Mouse (Mus musculus) fat pad, adult 2 months (tissue): ENCODE measurements around the gene Slc9a5.
A peak's percentile ranks its signal among the peaks of the same experiment; 100 is the strongest.

ENCODE experiments used
- DNase-seq: peaks from one replicate; pipeline ENCODE4 v3.0.0-alpha.2; 2011; ENCODE audit warnings: low read depth, low spot score; ENCODE audit errors: extremely low read depth

Slc9a5 gene

DNA sequence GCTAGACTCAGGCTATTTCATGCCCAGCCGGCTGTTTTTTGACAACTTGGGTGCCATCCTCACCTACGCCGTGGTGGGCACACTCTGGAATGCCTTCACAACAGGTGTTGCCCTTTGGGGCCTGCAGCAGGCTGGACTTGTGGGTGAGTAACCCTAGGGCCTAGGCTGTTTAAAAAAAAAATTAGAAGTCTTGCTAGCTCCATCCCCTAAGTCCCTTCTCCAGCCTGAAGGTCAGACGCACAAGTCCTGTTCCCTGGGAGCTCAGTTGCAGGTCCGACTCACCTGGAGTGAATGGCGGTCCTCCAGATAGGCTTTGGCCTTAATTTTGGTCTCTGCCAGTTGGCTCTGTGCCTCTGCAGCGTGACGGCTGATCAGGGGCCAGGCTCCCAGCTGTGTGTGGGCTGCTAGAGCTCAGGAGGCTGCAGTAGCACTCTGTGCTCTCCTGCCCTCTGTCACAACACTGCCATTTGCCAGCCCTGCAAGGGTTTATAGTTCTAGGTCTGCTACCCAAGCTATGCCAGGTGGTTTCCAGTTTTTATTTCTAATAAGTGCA lies 5.0 kb downstream of the Slc9a5 start:
- DNase-seq = peak; percentile 47

DNA sequence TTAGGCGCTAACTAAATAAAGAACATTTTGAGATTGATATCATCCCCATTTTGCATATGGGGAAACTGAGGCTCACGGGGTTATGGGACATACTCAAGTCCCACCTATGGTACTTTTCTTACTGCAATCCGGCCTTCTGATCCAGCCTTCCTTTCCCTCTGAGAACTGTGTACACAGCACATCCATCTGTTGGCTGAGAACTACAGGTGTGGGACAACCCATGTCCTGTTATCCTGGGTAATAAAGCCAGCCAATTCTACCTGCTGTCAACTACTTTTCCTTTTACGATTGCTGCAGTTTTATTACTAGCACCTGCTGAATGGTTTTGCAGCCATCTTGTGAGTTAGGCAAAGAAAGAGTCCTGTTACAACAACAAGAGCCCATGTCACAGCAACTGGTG lies 5.9 kb downstream of the Slc9a5 start:
- DNase-seq = no peak

DNA sequence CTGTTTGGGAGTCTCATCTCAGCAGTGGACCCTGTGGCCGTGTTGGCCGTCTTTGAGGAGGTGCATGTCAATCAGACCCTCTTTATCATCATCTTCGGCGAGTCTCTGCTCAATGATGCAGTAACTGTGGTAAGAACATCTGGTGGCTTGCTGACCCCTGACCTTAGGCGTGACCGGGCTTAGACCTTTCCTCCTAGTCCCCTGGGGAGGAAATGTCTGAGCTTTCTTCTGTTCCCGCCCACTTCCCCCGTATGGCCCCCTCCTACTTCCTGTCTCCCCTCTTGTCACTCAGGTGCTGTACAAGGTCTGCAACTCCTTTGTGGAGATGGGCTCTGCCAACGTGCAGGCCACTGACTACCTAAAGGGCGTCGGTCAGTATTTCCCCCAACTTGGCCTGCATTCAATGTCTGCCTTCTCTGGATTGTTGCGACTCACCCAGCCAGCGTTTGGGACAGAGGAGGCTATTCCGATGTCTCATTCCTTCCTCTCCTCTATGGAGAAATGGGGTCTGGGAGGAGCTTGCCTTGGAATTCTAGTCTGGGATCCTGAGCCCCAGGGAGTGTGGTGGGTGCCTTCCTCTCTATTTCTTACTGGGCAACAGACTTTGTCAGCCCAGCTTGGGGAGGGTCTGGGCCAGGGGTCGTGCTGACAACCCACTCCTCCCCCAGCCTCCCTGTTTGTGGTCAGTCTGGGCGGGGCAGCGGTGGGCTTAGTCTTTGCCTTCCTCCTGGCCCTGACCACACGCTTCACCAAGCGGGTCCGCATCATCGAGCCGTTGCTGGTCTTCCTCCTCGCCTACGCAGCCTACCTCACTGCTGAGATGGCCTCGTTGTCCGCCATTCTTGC lies 6.8 kb downstream of the Slc9a5 start:
- DNase-seq = no peak

DNA sequence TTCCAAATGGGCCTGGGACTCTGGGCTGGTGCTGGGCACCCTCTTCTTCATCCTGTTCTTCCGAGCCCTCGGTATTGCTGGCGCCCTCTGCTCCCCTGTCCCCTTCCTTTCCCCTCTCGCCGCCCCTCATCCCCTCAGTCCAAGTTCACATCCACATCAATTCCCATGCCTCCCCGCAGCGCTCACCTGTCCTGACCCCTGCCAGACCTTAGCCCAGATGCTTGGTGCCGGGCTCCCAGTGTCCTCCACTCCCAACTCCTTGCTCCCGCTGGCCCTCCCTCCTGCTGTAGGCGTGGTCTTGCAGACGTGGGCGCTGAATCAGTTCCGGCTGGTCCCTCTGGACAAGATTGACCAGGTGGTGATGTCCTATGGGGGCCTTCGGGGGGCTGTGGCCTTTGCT lies 8.0 kb downstream of the Slc9a5 start:
- no peak for DNase-seq

DNA sequence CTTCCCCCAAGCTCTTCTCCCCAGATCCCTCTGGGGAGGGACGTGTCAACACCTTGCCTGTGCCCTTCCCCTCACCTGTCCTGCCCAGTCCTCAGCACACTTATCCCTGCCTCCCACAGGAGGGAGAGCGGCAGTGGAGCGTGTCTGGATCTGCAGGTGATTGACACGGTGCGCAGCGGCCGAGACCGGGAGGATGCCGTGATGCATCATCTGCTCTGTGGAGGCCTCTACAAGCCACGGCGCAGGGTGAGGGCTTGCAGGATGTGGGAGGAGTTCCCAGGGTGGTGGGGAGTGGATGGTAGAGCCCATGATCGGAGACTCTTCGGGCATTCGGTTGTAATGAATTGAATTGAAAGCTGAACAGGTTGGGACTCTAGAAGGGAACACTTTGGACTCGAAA lies 10.6 kb downstream of the Slc9a5 start:
- DNase-seq = no peak

DNA sequence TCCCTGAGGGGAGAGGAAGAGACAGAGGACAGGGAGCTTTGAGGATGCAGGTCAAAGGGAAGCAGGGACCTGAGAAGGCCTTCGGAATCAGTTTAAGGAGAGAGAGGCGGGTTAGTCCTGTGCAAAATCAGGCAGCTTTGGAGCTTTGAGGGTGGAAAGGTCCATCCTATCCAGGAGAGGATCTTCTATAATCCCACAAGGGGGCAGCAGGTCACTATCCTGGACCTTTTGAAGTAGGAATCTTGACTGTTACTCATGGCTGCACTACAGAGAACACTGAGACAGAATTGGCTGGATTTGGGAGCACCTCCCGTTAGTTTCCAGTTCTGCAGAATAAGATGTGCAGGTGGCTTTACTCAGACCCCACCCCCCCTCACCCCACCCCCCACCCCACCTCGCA lies 11.0 kb downstream of the Slc9a5 start:
- no peak for DNase-seq

DNA sequence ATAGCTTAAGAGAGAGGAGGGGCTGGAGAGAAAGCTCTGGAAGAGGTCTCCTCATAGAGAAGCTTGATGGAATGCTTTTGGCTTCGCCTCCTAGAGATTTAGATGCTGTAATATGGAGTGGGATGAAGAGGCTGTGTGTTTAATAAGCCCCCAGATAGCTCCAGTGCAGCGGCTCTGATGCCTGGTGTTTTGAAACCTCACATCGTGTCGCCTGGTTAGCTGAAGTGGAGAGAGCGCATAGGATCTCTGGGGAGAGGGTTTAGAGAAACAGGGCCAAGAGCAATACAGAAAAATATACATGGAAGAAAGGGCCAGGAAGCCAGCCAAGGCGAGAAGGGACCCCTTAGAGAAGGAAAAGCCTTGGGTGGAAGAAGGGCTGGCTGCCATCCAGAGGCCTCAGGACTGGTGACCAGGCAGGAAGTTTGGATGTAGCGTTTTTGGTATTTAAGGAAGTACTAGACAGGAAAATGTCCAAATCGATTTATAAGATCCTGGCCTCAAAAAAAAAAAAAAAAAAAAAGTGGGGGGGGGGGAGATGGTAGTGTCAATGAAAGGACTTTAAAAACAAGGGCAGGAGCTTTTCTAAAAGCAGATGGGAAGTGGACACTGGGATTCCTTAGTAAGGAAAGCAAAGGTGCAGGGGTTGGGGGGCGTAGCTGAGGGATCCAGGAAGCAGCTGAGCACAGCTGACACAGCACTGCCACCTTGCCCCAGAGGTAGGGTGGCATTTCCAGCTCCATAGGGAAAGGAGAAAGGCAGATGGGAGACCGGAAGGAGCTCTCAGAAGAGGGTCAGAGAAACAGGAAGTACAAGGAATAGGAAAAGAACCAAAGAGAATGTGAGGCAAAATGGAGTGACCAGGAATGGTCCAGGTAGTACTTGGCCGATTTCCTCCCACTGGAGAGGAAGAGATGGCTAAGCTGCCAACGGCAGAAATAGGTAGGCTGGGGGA lies 13.4 kb downstream of the Slc9a5 start:
- no peak for DNase-seq

DNA sequence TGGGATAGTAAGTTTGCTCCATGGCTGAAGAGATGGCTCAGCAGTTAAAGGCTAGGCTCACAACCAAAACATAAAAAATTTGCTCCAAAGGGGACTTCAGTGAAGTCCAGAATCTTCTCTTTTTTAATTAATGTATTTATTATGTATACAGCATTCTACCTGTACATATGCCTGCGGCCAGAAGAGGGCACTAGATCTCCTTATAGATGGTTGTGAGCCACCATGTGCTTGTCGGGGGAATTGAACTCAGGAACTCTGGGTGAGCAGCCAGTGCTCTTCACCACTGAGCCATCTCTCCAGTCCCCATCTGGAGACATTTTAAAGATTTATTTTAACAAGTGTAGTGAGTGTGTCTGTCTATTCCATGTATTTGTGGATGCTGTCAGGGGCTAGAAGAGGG lies 18.5 kb downstream of the Slc9a5 start:
- no peak for DNase-seq

DNA sequence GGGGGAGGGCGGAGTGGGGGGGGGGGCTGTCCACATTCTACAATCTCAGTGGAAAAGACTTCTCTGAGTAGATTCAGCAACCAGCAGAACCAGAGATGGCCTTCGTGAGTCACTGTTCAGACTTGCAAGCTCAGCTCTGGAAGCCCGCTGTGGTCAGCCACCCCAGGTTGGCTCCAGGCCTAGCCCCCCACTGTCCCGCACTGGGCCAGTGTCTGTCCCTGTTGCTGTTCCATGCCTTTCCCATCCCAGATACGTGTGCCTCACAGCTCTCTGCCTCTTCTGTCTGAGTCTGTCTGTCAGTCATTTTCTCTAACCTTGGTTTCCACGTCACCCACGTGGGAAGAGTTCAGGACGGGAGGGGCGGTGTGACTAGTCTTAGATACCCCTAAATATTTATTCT lies 23.8 kb downstream of the Slc9a5 start:
- DNase-seq = no peak

DNA sequence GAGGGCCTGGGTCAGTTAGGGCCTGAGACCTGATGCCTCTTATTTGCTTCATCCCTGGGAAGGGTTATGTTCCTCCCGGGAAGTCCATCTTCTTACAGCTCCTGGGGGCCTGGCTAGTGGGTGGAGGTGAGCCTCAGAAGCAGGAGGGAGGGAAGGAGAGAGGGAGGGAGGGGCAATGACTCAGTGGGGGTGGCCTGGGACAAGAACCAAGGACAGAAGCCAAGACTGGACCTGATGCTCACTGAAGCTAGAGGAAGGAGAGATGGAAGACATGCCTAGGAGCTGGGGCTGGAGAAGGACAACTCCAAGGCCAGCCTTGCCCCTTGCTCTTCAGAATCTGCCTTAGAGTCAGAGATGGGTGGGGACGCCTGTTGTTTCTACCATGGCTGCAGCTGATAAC lies 24.4 kb downstream of the Slc9a5 start, which contains the start of gene Plekhg4:
Gene Plekhg4, plus strand, starts transcription at position 243 of the 400 bp plus-strand sequence.
- DNase-seq = no peak

DNA sequence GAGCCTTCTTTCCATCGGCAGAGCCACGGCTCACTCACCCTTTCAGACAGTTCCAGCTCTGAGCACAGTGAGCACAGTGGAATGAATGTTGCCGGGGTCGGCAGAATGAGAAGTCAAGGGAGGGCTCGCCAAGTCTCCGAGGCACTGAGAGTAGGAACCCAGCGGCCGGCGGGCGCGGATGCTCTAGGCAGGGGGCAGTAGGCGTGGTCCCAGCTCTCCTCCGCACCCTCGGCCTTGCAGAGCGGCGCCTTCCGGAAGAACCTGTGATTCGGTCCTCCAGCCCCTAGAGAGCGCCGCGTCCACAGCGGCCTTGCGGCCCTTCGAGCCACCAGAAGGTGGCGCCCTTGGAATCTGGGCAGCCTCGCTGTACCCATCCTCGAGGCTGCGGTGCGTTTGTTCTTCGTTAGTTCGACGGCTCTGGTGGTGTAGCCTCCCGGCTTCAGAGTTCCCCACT lies 25.9 kb downstream of the Slc9a5 start:
- DNase-seq = no peak

DNA sequence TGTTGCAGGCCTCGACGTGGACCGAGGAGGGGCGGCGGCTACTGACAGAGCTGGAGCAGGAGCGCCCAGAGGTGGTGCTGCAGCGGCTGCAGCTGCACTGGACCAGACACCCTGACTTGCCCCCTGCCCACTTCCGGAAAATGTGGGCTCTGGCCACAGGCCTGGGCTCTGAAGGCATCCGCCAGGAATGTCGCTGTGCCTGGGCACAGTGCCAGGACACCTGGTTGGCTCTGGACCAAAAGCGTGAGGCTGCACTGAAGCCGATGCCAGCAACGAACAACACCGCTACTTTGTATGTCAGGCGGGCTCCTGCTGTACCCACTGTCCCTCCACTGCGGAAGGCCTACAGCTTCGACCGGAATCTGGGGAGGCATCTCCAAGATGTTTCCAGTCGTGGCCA lies 30.0 kb downstream of the Slc9a5 start:
- DNase-seq = no peak

DNA sequence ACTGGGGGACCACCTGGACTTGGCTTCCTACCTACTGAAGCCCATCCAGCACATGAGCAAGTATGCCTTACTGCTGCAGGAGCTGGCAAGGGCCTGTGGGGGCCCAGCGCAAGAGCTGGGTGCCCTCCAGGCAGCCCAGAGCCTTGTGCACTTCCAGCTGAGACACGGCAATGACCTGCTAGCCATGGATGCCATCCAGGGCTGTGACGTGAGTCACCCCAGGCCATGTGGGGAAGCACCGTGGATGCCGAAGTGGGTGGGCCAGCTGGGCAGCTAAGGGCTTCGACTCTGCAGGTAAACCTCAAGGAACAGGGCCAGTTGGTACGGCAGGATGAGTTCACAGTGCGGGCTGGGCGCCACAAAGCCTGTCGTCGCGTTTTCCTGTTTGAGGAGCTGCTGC lies 31.7 kb downstream of the Slc9a5 start:
- no peak for DNase-seq

DNA sequence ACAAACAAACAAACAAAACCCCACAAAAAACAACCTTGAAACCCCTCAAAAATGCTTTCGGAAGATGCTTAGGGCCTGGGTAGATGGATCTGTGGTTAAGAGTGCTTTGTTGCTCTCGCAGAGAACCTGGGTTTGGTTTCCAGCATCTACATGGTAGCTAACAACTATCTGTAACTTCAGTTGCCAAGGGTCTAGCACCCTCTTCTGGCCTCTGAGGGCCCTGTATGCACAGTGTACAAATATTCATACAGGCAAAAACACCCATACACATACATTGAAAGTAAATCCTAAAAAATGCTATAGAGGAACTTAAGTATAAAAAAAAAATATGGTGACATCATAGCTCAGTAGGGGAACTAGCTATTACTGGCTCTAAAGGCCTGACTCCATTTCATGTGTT lies 35.4 kb downstream of the Slc9a5 start:
- no peak for DNase-seq

DNA sequence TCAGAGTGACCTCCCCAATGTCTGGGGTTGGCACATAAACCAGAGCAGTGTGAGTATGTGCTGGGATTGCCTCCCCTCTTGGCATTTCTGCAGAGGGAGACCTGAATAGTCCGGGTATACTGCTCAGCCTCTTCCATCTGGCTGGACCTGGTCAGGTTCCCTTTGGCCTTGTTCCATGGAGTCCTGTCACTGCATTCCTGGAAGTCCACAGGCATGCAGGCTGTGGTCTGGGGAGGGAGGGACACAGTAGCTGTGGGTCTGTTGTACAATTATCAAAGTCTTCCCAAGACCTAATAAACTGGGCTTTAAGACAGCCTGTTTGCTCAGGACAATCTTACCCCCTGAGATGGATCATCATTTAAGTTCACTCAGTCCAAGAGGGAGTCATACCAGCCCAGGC lies 38.5 kb downstream of the Slc9a5 start:
- no peak for DNase-seq

DNA sequence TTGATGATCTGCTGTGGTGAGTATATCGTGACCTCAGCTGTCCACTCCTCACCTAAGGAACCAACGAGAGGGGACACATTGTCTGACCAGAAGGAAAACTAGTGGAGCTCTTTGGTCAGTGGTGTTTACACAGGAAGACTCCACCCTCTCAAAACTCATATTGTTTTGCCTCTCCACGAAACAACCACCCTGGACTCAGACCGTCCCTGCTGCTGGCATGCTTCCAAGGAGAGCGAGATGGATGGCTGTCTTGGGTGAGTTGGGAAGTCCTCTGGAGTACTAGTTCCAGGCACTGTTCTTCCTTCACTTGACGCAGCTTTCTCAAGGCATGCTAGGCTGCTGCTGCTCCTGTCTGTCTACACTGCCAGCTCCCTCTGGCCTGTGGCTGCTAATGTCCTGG lies 40.5 kb downstream of the Slc9a5 start:
- DNase-seq = no peak

DNA sequence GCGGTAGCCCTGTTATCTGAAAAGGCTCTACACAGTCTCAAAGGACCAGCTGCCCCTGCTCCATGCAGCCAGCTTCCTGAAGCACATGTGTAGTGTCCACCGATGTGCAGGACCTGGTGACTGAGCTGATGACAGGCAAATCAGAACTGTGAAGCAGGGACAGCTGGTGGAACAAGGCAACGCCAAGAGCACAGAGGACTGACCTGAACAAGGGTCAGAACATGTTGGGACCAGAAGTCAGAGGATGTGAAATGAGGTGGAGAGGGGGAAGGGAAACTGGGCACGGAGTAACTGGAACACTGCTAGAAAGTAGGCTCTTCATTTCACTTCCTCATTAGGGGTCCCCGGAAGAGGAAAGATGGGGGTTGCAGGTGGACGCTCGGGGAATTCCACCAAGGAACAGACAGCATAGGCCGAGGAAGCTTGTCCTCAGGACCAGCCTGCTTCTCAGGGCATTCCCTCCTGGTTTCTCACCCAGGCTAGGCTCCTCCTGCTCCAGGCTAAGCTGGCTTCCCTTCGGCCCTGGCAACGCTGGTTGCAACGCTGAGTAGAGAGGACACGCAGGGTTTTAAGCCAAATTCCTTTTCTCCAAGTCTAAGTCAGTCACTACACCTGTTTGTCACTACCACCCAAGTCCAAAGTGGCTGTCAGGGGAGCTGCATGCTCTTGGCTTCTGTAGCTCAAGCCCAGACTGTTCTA lies 44.6 kb downstream of the Slc9a5 start:
- no peak for DNase-seq

DNA sequence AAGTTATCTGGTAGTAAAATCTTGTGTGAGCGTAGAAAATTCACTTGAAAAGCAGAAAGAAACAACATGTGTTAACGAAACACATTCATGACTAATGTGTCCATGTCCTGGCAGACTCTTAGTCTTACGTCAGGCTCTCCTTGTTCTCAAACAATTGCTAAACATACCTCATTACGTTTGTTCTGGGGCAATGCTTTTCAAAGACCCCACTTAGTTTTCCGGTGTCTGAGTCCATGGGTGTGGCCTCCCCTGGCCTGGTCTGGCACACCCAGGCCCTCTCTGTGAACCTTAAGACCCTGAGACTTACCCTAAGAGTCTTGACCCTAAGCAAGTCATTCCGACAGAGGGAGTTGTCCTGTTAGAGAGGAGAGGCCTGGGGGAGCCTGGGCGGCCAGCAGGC lies 45.3 kb downstream of the Slc9a5 start:
- DNase-seq = peak; percentile 42

DNA sequence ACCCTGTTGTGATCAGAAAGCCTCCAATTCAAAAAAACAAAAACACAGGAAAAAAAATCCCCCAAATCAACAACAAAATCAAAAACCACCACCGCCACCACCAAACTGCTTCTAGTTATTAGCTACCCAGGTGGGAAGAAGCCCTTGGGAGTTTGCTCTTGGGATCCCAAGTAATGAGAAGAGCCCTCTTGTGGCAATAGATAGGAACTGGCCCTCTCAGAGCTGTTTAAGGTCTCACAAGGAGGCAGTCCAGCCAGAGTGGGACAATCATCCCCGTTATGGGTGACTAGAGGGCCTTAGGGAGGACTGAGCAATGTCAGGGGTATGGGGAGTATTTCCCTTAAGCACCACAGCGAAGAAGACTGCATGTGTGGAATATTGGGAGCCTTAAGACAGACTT lies 49.1 kb downstream of the Slc9a5 start:
- DNase-seq = no peak

DNA sequence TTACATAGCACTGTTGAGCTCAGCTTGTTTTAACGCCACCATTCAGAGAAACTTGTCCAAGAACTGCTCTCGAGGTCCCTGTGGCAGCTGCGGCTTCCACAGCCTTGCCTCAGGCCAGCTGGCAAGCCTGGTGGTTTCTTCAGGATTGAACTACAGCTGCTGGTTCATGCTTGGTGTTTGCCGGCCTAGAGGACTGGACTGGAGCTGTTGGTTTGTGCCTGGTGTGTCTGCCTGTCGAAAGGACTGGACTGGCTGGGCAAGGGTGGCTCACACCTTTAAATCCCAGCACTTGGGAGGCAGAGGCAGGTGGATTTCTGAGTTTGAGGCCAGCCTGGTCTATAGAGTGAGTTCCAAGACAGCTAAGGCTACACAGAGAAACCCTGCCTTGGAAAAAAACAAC lies 51.4 kb downstream of the Slc9a5 start:
- no peak for DNase-seq

DNA sequence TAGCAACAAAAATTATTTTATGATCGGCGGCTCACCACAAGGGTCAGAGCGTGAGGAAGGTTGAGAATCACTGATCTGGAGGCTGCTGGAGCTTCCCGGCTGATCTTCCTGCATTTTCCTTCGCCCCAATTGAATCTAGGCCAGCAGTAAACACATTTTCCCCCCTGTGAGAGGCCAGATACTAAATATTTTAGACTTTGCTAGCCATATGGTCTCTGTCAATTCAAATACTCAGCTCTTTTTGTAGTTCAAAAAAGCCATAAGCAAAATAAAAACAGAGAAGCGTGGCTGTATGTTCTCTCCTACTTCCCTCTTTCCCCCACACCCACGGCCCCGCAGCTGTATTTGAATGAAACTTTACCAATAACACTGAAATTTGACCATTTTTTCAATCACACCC lies 54.8 kb downstream of the Slc9a5 start:
- no peak for DNase-seq
